Mouse (Mus musculus) kidney, postnatal 36 days (tissue): ENCODE measurements around the gene Pde4d.

Experiments used
- DNase-seq, 2 experiments: peaks; one replicate each; pipeline ENCODE4 v3.0.0; 2021 to 2022; ENCODE audit warnings: mixed read lengths in 2 of 2

Pde4d gene

DNA sequence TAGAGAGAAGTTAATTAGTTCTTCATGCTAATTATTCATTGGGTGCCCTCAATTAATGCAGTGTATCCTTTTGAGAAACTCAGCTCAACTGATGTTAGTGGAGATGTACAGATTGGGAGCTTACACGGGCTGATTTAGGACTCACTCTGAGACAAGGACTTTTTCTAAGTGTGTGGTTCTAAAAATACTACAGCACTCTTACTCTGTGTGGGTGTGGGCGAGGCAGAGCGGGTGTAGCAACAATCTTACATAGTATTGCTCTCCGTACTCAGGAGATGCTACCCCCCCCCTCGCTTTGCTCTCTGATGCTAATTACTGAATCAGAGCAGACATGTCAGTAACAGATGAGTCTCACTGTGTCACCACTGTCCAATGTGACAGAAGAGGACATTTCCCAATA, 976.3 kb downstream of the Pde4d start:
- no peak for DNase-seq

GRCm38 (mm10) chr13:109427541-109427940, 977.8 kb downstream of the Pde4d start:
- no peak for DNase-seq

DNA sequence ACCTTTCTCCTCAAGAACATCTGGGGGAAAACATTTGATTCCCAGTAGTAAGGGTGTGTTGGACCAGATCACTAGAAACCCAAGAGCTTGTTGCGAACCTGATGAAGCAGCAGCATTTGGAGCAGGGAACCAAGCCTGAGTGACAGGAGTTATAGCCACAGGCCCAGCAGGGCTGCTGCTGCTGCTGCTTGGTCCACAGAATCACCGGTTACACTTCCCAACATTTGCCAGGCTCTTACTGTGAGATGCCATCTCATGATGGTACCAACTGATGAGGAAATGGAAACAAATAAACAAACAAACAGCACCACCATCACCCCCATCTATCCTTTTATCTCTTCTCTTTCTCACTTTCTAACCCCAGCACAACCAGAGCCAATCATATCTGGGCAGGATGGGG, 979.8 kb downstream of the Pde4d start:
- no peak for DNase-seq

GRCm38 (mm10) chr13:109437231-109437776, 987.6 kb downstream of the Pde4d start:
- no peak for DNase-seq

GRCm38 (mm10) chr13:109439436-109440161, 989.9 kb downstream of the Pde4d start:
- DNase-seq = peak; percentile 80 to 83

- peak; percentile 72 to 82 for DNase-seq
Measured at GRCm38 (mm10) chr13:109440331-109440730, 990.6 kb downstream of the Pde4d start.

- peak; percentile 92 to 94 for DNase-seq
Measured at GRCm38 (mm10) chr13:109440881-109441280, 991.1 kb downstream of the Pde4d start.

- DNase-seq = peak in 1 of 2 experiments; percentile 38
Measured at GRCm38 (mm10) chr13:109441401-109441973, 991.7 kb downstream of the Pde4d start.

DNA sequence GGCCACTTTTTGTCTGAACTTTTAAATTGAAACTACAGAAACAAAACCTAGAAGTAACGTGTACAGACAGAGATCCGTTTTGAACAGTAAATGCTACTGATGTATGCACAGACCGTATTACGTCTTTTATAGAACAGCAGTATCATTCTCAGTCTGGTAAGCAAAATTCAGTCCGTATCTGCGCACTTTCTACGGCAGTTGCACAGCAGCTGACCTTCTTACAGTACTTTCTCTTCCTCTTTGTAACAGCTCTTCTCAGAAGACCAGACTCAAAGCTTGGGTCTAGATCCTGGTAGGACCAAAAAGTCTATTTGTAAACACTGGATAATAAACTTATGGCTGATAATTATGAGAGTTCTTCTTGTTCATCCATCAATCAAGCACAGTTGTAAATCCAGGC, 996.4 kb downstream of the Pde4d start:
- DNase-seq = no peak

- peak; percentile 34 to 51 for DNase-seq
Measured at GRCm38 (mm10) chr13:109448121-109448520, 998.4 kb downstream of the Pde4d start.

GRCm38 (mm10) chr13:109474344-109474743, 1024.6 kb downstream of the Pde4d start:
- no peak for DNase-seq

GRCm38 (mm10) chr13:109481446-109481845, 1031.7 kb downstream of the Pde4d start:
- peak; percentile 19 to 20 for DNase-seq

DNA sequence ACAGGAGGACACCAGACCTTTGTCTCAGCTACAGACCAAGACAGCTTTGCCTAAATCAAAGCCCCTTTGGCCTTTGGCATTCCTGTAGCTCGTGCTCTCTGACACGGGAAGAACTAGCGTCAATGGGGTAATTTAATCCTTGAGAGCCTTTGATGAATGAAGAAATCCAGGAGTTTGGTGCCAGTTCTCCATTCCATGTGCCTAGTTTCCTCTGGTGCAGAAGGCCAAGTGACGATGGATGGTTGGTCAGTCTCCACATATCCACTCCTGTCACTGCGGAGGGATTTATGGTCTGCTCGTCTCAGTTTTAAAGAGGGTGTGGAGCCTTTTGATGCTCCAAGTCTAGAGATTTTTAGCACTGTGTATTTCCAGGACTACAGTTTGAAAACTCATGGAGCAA, 1036.4 kb downstream of the Pde4d start:
- no peak for DNase-seq

GRCm38 (mm10) chr13:109487378-109487777, 1037.6 kb downstream of the Pde4d start:
- peak; percentile 42 to 64 for DNase-seq

DNA sequence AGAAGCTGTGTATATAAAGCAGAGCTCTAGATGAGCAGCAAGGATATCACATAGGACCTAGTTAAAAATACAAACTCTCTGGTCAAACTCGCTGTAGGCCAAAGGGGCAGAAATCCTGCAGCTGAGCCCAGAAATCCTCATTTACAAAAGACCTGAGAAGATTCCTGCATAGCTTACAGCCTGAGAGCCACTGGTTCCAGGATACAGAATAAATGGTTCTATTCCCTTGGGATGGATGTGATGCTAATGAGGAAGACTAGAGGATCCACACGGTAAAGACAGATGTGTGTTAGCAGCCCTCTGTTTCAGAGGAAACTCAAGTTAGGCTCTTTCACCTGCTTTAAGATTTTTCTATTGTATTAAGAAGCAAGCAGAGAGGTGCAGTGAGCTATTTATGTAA, 1041.1 kb downstream of the Pde4d start:
- DNase-seq = no peak

DNA sequence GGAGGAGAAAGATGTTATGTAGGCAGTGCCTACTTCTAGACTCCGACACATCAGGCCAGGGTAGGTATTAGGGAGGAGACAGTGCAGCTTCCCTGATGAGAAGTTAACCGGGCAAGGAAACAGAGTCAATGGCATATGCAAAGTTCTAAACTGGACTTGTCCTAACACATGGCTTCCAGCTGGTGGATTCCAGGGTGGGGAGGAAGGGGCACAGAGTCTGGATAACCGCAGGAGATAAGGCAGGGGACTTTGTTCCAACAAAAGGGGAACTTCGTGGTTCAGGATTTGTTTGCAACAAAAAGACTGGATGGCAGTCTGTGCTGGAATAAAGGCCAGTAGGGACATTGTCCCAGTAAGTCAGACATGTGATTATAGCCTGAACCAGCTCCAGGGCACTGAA, 1042.1 kb downstream of the Pde4d start:
- no peak for DNase-seq

DNA sequence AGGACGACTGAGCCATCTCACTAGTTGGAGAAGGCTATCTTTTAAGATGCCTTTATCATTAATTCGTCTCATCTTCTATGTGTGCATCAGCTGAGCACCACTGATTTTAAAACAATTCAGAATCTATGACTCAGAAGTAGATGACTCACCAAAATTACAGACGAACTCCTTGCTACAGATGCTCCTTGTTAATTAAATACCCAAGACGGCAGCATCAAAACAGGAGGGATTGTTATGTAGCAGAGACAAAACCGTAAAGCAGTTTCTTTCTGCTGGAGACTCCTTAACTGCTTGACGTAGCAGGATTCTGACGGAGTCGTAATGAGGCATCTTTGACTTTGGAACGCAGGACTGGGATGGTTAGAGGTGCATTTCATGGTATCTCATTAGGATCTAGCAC, 1050.6 kb downstream of the Pde4d start:
- no peak for DNase-seq

DNA sequence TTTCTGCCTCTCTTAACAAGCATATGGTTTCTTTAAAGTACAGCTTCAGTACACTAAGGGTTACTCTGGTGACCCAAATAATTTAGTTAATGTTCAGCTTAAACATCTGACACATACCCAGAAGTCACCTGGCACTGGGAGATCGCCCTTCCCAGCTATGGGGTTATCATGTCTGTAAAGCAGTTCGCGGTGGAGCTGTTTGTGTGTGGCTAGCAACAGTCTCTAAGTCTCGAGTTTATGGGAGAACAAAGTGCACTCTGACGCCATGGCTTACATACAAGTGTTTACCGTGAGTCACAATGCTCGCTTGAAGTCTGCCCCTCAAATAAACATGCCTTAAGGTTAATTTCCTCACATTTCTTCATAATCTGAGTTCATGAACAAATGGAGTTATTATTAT, 1053.0 kb downstream of the Pde4d start:
- DNase-seq = peak; percentile 37 to 51

DNA sequence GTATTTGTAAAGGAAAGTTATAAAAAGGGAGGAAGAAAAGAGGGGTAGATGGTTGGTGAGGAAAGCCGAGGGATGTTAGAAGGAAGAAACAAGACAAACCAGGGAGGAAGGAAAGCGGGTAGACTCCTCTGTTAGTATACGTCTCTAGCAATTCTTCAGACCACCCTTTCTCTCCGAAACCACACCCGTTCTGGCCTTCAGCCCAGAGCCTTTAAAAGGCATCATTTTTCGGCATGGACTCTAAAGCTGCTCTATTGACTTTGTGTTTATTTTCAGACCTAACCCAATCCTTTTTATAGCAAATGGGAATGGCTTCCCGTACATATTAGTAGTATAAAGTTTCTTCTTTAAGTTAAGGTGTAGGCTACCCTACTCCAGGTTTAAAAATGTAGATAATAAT, 1057.0 kb downstream of the Pde4d start:
- DNase-seq = no peak

DNA sequence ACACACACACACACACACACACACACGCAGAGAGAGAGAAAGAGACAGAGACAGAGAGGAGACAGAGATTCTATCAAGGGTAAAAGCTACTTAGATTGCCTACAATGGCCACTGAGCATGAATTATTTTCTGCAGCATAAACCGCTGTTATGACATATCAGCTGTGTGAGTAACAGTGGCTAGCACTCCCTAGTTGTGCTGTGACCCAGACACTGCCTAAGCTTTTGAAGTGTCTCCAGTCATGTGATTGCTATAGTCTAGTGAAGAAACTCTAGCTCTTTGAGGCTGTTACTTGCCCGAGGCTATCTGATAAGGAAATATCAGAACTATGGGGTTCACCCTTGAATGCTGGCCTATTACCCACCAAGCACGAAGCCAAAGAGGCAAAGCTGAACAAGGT, 1058.7 kb downstream of the Pde4d start:
- DNase-seq = no peak

- DNase-seq = no peak
Measured at GRCm38 (mm10) chr13:109518194-109518593, 1068.4 kb downstream of the Pde4d start.

GRCm38 (mm10) chr13:109519485-109519884, 1069.7 kb downstream of the Pde4d start:
- DNase-seq = peak in 1 of 2 experiments; percentile 48

GRCm38 (mm10) chr13:109519966-109520646, 1070.4 kb downstream of the Pde4d start:
- no peak for DNase-seq
